Mouse (Mus musculus) lung, postnatal 36 days (tissue): Measurements from ENCODE around the gene Gata2.
A peak's percentile ranks its signal among the peaks of the same experiment; 100 is the strongest.

Experiments used
- DNase-seq: peaks from one replicate; pipeline ENCODE4 v3.0.0; 2022; ENCODE audit warnings: mixed read lengths

The Gata2 gene

GRCm38 (mm10) chr6:88209453-88209852 lies 15.8 kb downstream of the Gata2 start:
- peak; percentile 53 for DNase-seq

- DNase-seq, result no peak
Measured at GRCm38 (mm10) chr6:88210182-88210581, 16.5 kb downstream of the Gata2 start.

GRCm38 (mm10) chr6:88215797-88216196 lies 22.1 kb downstream of the Gata2 start:
- no peak for DNase-seq

DNA sequence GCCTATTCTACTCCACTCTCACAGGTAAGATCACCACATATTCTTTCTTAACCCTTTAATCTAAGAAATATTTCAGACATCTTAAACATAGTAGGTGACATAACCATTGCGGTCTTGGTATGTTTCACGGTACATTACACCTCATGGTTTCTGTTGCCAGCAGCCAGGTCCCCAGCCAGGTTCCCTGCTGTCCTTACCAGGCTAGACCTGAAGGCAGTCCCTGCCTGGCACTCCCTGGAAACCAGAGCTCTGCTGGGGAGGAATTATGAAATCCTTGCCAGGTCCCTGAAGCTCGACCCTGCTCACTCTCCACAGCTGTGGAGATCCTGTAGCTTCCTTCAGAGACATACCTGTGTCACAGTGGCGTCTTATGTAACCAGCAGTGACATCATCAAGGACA lies 22.5 kb downstream of the Gata2 start:
- no peak for DNase-seq

GRCm38 (mm10) chr6:88219094-88219493 lies 25.4 kb downstream of the Gata2 start:
- DNase-seq, result no peak

DNA sequence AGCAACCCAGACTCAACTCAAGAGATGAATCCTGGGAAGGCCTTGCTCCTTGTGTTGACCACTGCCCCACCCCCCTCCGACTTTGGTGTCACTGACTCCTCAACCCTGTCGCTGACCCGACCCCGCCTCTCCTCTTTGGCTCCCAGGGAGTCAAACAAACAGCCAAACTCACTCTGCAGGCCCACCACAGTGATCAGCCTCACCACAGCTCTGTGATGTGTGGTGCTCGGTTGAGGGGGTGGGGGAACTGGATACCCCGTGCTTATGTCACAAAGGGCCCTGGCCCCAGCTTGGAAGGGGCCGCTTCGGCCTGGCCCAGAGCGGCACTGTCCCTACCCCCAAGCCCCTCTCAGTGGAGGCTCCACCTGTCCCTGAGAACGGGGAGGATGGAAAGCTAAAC lies 28.3 kb downstream of the Gata2 start, which contains the start of gene Dnajb8:
Dnajb8 (plus strand) TSS at position 301 of the 400 bp plus-strand sequence.
- DNase-seq, result no peak

DNA sequence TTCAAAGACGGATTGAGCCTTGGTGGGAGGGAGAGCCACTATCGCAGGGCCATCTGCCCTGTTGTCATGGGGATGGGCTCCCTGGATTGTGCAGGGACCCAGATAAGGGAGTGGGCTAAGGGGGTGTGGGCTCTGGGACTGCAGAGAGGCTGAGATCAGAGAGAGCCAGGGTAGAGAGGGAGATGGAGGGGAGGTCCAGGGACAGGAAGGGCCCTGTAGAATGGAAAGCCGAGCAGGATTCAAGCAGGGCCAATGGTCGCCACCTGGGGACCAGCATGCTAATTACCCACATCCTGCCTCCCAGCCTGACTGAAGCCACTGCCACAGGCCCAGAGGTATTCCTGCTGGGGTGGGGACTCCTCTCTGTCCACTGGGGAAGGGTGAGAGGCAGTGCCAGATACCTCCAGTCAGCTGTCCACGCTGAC lies 32.9 kb downstream of the Gata2 start:
- no peak for DNase-seq

GRCm38 (mm10) chr6:88227537-88227936 lies 33.8 kb downstream of the Gata2 start:
- peak; percentile 35 for DNase-seq

DNA sequence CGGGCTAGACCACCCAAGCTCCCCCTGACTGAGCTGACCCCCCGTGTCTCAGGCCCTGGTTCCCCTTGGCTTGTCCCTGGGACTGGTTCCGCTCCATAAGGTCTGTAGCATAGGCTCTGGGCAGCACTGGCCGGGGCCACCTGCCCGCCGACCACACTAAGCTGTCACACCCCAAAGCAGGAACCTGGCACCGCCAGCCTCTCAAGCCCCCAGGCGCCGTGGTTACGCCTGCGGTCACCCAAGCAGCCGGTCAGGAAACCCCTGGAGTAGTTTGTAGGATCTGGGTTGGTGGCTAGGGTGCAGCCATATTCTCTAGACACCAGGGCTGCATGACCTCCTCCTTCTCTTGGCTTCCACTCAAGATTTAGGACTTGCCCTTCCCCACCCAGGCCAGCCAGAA lies 35.5 kb downstream of the Gata2 start:
- no peak for DNase-seq

DNA sequence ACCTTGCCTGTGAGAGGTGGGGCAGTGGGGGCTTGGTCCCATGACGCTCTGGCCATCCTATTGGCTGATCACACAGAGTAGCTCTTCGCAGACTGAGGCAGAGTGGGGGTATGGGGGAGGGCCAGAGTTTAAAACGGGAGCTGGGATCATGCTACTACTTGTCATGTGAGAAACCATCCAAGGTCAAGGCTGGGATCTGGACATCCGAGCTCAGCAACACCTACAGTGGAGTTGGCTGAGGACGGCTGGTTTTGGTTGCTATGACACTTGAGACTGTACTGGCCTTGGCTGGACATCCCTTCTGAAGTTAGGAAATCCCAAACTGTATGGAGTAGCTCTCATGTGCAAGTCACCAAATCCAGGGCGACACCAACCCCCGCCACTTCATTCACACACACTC lies 38.1 kb downstream of the Gata2 start:
- DNase-seq, result peak; percentile 6

DNA sequence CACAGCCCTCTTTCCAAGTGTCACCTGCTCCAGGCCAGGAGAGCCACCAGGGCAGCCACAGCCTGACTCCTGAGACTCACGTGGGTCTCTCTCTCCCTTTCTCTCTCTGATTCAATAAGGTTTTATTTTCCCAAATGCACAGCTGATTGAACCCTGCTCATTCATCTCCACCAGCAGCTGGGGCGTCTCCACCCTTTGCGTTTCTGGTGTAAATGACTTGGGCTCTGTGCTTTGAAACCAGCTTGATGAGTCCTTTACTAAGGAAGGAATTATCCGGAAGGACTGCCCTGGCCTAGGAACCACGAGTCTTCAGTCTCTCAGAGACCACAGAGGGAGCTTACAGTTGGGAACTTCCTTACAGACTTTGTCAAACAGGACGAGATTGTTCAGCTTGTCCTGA lies 38.5 kb downstream of the Gata2 start:
- no peak for DNase-seq

DNA sequence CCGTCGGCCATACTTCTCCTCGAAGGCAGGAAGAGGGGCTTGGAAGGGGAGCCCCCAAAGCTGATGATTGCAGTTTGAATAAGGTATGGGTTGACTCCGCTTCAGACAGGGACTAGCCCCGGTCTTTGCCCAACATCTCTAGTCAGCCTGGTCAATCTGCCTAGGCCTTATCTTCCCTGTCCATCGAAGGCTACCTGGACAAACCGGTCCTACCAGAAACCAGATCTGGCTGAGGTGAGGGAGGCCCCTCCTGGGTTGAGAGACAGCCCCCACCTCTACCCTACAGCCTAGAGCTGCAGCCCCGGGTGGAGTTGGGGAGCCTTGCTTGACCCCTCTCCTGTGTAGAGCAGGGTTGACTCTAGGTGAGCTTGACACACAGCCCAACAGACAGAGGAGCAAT lies 40.3 kb downstream of the Gata2 start:
- peak; percentile 28 for DNase-seq

GRCm38 (mm10) chr6:88235461-88235860 lies 41.8 kb downstream of the Gata2 start:
- no peak for DNase-seq

- DNase-seq, result no peak
Measured at GRCm38 (mm10) chr6:88235983-88236382, 42.3 kb downstream of the Gata2 start.

DNA sequence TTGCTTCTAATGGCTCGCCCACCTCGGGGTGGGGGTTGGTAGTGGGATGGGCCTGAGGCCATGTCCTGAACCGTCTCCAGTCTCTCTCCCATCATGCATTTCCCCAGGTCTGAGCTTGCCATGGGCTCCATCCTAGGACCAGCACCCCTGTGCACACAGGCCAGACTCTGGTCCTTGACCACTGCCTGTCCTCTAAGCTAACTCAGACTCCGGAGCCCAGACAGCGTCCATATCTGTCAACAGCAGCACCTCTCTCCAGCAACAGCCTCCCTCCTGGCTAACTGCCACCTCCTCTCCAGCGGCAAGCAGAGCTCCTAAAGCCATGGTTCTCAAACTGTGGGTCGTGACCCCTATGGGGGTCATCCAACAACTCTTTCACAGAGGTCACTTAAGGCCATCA lies 42.8 kb downstream of the Gata2 start:
- DNase-seq, result peak; percentile 13

DNA sequence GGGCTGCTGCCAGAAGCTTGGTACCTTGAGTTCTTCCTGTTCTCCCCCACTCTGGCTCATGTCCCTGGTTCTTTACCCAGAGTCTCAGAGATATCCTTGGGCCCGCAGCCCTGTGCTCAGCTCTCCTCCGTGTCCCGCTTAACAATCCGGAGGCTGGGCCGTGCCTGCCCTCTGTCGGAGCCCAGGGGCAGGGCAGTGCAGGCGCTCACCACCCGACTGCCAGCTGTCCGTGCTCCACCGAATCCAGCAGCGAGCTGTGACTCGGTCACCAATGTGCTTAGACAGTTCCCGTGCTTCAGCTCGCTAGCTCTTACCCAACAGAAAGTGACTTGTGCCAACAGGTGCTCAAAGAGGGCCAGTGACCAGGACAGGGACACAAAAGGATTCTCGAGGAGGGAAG lies 48.9 kb downstream of the Gata2 start:
- peak; percentile 76 for DNase-seq

DNA sequence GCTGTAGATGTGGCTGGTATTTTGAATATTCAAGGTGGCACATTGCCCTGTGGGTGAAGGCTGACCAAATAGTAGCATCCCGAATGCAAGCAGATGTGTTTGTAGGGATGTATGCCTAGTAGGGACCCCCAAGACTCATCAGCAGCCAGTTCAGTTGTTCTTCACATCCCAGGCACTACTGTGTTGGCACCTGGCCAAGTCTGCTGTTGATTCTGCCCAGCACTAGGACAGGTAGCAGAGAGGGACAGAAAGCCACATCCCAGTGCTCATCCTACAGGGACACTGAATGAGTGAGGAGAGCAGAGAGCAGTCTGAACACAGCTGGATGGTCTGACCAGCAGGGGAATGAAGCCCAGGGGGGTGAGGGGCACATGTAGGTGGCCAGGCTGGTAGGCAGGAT lies 55.5 kb downstream of the Gata2 start:
- DNase-seq, result no peak

GRCm38 (mm10) chr6:88251396-88251795 lies 57.7 kb downstream of the Gata2 start:
- no peak for DNase-seq

- DNase-seq, result no peak
Measured at GRCm38 (mm10) chr6:88251798-88252478, 58.2 kb downstream of the Gata2 start.

- DNase-seq, result no peak
Measured at GRCm38 (mm10) chr6:88254082-88254481, 60.4 kb downstream of the Gata2 start.

DNA sequence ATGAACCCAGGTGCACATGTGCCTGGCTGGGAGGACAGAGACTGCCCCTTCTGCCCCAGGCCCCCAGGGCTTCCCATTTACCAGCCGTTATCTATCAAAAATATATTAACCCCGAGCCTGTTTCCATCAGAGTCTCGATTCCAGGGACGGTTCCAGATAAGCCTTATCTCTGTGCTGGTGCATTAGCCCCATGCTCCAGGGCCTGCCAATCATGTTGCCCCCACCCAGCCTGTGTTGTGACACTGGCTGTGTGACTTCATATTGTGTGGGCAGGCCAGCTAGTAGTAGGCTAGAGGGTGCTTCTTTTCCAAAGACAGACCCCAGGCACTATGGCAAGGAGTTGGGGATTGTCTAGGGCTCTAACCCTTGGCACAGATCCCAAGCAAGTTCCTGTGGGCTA lies 61.7 kb downstream of the Gata2 start:
- no peak for DNase-seq
